Mouse (Mus musculus) olfactory bulb, adult 2 months (tissue): ENCODE results near the gene Klf1.

Source experiments
- CTCF ChIP-seq: fragments of 200-500 bp; IDR thresholded peaks from 2 replicates; pipeline ENCODE4 v1.5.1; 2012; ENCODE audit warnings: low read depth, mild to moderate bottlenecking, low read length, moderate library complexity; ENCODE audit not compliant: insufficient read depth
- POLR2A ChIP-seq: fragments of 200-500 bp; IDR thresholded peaks from 2 replicates; pipeline ENCODE4 v1.6.1; 2012; ENCODE audit warnings: mild to moderate bottlenecking, low read depth, low read length, moderate library complexity; ENCODE audit not compliant: insufficient read depth

GRCm38 (mm10) chr8:84913502-84913900, 11.8 kb downstream of the Klf1 start:
- TF ChIP-seq CTCF: no peak
- TF ChIP-seq POLR2A: no peak
